Mouse (Mus musculus): ENCODE data around the gene Map3k9. TPM values are rescaled to one million over a fixed set of nuclear protein-coding genes. Genes with fewer than 3 reads are reported as not detected.
A peak's percentile ranks its signal among the peaks of the same experiment; 100 is the strongest.

The Map3k9 gene
- 2.2 and 2.6 TPM in 2 replicates for total RNA-seq (2021)
- long read RNA-seq, partial matches to known transcripts: 1 of 1 reads
- long read RNA-seq, other reads (novel, unspliced or antisense): 0 of 1 reads

DNA sequence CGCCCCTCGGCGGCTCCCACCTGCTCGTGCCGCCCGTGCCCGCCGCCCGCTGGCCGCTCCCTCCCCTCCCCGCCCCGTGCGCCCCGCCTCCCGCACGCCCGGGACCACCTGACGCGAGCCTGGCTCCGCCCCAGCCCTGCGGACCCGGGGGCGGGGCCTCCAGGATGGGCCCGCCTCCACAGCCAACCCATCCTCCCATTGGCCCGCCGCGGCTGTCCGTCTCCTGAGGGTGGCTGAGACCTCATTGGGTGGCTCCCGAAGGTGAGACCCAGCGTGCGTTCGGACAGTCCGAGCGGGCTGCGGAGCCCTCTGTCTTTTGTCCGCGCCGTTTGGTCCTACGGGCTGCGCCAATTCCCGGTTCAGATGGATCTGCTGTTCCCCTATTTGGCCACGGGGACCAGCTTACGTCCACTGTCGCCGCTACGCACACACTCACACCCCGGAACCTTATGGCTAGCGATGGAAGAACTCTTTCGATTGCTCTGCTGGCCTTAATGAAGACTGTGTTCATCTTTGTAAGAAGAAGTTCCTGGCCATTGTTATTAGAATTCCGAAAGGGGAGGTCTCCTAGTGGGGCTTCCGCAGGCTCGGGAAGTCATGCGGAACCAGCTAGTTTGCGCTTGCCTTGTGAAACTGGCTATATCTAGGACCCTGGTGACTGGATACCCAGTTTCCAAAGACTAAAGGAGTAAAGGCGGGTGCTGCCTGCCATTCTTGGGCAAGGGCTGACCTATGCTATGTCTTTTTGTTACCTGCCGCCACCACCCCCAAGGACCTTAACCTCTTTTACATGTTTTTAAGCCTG is at the start of gene Map3k9:
Map3k9 (minus strand) TSS at position 71 of the 805 bp plus-strand sequence.
- peak; percentile 96 for DNase-seq

DNA sequence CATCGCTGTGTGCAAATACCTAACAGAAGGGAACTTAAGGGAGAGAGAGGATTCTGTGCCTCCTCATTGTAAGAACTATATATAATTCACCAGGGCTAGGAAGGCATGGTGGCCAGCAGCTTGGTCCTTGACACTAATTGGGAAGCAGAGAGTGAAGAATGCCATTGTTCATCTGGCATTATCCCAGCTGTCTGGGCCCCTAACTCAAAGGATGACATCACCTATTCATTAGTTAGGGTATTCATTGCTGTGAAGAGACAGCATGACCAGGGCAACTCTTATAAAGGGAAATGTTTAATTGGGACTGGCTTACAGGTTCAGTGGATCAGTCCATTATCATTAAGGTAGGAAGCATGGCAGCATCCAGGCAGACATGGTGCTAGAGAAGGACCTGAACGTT is 47.4 kb upstream of the Map3k9 start:
- DNase-seq: no peak

DNA sequence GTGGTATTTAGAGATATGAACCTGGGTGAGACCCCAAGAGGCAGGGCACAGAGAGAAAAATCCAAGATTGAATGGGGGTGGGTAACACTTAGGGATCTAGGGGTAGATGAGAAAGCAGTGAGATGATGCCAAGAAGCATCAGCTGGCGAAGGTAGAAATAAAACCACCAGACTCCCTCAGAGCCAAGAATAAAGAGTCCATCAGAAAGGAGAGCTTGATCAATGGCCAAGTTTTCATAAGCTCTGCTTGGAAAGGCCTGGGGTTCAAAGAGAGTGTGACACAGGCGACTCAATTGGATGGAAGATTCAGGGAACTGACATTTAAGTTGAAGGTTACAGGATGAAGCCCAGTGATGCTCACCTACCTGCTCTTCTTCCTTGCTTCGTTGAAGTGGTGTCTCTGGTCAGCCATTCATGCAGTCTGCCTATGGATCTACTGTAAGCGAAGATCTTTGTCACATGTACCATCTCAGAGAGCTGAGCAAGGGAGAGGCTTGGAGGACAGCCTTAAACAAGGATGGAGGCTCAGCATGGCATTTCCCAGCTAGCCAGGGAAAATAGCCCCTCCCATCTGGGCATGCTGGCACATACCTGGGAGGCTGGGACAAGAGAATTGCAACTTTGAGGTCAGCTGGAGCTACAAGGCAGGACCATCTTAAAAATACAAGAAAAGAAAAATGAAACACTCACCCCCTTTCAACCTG is 42.0 kb upstream of the Map3k9 start:
- no peak for DNase-seq

DNA sequence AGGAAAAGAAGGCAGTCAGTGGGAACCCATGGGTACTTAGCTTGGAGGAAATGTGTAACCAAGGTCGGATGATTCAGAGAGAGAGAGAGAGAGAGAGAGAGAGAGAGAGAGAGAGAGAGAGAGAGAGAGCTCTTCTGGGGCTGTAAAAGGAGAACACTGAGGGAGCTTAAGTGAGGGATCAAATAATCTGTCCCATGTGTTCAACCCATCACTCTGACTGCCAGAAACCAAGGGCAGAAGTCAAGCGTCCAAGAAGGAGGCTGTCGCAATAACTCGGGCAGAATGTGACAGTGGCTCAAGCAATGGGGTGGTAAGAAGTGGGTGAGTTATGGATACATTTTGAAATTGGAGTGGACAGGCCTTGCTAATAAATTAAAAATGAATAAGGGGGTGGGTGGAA is 41.2 kb upstream of the Map3k9 start:
- DNase-seq: no peak

DNA sequence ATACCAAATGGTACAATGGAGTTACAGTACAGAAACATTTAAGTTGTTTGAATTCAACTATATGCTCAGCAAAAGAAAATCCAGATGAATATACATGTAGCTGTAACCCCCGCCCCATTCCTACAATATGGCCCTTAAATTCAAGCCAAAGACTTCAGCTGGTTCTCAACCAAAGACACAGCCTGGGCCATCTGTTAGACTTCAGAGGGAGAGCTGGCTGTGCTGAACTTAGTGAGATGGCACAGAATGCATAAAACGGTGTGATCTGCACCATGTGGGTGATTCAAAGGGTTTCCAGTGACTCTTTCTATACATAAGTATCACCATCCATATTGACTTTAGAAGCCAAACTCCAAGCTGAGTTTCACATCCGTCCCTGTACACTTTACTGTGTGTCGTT is 39.7 kb upstream of the Map3k9 start:
- no peak for DNase-seq

- DNase-seq: no peak
Observed at GRCm38 (mm10) chr12:81817126-81817505, 36.1 kb upstream of the Map3k9 start.

- DNase-seq: no peak
Observed at GRCm38 (mm10) chr12:81816330-81817125, 35.6 kb upstream of the Map3k9 start.

GRCm38 (mm10) chr12:81814742-81815141 is 33.8 kb upstream of the Map3k9 start:
- DNase-seq: no peak

DNA sequence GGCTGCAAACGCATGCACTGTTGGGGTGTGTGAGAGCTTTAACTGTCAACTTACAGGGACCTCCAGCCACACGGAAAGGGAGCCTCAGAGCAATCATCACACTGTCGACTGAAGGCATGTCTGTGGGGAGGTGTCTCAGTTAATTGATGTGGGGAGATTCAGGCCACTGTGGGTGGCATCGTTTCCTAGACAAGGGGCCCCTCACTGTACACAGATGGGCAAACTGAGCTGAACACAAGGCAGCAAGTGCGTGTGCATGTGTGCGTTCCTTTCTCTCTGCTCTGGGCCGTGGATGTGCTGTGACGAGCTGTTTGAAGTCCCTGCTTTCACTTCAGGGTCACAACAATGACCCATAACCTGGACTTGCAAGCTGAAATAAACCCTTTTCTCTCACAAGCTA is 29.4 kb upstream of the Map3k9 start:
- no peak for DNase-seq

GRCm38 (mm10) chr12:81808596-81808995 is 27.6 kb upstream of the Map3k9 start:
- no peak for DNase-seq

DNA sequence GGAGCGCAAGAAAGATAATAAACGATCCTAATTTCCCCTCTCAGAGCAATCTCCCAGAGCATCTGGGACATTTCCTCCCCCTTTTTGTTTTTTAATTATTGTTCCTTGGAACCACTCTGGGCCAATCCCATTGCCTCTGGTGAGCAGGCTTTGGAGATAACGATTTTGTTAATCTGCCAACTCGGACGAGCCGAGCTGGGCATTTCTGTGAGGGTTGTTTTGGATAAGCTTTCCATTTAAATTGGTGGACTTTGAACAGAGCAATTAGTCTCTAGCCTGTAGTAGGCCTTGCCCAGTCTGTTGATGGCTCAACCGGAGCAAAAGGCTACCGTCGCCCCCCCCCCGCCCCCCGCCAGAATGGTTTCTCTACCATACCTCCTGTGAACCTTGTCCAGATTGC is 27.0 kb upstream of the Map3k9 start:
- peak; percentile 12 for DNase-seq

- DNase-seq: no peak
Observed at GRCm38 (mm10) chr12:81807529-81807837, 26.5 kb upstream of the Map3k9 start.

GRCm38 (mm10) chr12:81806759-81807528 is 26.0 kb upstream of the Map3k9 start:
- DNase-seq: peak; percentile 72

DNA sequence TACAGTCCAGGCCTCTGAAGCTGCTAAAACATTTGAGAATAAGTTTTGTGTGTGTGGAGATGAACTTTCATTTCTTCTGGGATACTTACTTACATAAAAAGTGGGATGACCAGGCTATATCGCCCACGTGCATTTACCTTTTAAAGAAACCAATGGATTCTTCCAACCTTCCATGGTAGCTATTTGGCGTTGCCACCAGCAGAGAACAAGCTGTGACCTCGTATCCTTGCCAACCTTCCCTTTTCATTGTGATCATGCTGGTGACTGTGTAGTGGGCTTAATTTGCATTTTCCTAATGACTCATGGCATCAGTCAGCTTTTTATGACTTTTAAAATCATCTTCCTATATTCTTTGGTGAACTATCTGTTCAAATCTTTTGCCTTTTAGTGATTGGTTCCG is 25.1 kb upstream of the Map3k9 start:
- no peak for DNase-seq

DNA sequence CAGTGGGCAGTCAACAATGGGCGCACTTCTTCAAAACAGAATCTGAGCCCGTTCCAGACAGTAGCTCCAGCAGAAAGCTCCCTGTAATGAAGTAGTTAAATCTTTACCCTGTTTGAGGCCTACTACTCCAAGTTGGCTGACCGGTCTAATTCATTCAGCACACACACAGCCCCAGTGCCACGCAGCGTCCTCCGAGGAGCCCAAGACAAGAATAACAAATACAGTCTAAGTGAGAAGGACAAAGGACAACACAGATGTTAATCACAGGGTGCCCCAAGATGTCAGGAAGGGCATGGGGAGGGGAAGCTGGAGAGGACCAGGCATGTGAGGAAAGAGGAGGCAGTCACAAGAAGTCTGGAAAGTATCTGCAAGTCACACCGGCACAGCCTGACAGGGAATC is 22.8 kb upstream of the Map3k9 start:
- DNase-seq: no peak

GRCm38 (mm10) chr12:81803016-81803415 is 22.0 kb upstream of the Map3k9 start:
- DNase-seq: no peak

DNA sequence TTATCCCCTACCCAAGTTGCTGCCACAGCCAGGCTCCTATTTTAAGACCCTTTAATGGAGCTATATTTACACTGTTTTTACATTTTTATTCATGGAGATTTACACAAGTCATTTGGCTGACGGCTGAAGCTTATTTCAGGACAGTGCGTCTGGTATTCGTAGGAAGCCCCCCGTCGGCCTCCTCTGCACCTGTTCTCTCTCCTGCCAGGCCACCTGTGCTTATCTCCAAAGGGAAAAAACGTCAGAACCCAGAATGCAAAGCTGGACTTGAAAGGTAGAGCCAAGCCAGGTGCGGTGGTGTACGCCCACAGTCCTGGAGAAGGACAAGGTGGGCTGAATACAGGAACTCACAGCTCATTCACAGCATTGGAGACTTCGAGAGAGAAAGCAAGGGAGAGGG is 20.2 kb upstream of the Map3k9 start:
- no peak for DNase-seq

DNA sequence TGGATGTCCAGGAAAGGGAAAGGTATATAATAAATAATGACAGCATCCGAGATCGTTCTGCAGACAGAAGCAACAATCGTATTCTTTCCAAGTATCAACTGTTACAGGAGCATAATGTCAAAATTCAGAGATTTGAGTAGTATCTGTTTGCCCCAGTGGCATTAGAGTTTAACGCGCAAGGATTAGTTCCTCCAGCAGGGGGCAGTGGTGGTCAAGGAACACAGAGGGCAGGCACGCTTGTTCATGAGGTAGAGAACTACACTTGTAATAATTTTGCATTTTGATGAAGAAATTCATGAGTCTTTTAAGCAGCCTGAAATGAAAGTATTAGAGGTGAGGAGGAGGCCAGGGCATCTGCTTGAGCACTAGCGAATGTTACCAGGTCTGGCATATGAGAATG is 15.6 kb upstream of the Map3k9 start:
- DNase-seq: peak; percentile 87

DNA sequence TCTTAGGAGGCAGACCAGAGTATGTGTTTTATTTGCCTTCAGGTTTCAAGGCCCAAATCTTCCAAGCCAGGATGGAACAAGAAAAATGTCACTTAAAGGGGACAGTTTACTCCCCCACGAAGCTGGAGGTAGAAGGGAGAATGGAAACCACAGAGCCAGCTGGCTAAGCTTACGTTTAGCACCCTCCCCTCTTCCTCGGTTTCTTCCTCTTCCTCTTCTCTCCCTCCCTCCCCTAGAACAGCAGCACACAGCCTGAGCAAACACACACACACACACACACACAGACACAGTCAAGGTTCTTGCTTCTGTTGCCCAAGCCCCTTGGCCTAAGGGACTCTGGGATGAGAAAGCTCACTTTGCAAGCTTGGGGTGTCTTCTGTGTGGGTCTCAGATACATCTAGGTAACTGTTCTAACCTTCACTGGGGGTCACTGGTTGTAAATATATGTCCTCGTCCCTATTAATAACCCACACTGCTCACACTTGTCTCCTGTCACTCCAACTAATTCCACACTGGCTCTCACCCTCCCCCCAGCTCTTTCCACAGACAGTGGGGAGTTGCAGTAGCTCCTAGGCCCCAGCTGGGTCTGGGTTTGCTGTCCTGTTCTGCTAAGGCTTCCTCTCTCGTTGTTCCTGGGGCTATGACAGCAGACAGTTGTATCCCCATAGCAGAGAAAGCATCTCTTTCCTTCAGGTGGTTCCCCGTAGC is 11.7 kb upstream of the Map3k9 start:
- no peak for DNase-seq

DNA sequence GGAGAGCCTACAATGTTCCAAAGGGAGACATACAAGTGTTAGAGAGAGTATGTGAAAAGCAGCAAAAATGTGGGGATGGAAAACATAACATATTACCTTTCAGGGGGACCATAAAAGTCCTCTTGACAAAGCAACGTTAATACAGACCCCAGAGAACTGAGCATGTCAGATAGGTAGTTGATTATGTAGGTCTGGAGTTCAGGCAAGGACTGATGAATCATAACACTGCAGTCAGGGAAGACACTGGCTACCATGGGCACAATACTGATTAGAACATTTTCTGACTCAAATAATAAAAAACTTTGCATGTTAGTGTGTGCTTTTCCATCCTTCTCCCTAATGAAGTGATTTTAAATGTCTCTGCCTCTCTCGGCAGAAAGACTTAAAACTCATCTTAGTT is 8.5 kb upstream of the Map3k9 start:
- no peak for DNase-seq

DNA sequence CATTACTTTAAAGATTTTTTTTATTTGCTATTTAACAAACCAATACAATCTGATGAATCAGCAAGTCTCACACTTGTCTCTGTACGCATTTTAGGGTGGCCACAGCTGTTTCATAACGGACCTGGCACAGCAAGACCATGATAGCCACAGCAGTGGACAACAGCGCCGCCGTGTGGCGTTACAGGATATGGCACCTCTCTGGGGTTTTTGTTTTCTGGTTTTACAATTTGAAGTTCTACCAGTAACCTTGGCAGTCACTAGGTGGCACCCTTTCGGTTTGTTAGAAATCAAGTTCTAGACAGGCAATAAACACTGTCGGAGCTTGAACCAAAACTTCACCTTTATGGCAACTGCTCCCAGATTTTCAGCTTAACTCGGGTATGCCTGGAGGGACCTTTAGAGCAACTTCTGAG is 7.7 kb upstream of the Map3k9 start:
- DNase-seq: peak; percentile 89

DNA sequence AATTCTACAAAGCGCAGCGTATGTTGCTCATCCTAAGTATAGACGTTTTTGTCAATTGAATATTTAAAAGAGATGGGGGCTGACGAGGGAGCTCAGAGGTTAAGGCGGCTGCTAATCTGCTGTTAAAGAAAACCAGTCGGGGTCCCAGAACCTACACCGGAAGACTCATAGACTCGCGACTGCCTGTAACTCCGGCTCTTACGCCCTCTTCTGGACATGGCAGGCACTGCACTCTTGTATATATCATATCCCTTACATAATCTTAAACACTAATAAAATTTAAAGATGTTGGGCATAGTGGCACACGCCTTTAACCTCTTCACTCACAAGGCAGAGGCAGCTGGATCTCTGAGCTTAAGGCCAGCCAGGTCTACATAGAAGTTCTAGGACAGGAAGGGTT is 6.3 kb upstream of the Map3k9 start:
- no peak for DNase-seq

Data from adrenal gland, postnatal 25 days (tissue).